Mouse (Mus musculus): ENCODE data around the gene Ctnnbip1.

DNA sequence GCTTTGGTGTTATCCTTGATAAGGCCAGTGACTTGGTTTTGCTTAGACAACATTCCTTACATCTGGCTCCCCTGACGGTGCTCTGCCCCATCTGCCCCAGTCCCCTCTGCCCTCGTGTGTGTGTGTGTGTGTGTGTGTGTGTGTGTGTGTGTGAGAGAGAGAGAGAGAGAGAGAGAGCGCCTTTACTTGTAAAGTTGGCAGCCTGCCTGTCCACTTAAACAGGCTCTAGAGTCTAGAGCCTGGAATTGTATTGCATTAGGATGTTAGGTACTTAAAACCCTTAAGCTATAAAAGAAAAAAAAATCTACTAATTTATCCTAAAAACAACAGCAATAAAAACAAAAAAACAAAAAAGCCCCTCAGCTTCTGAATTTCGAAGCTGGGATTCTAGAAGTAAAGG is 83.4 kb downstream of the Ctnnbip1 start:
- TF ChIP-seq CTCF (IDR thresholded peaks at IDR 0.05; ENCODE audit: low read depth, low read length) (no peak), POLR2A (IDR thresholded peaks at IDR 0.05; ENCODE audit: insufficient read depth, low read length) (no peak), EP300 (IDR thresholded peaks at IDR 0.05; ENCODE audit: insufficient read depth, low read depth, low read length) (no peak)
